Mouse (Mus musculus) neutrophil, adult 65 days (primary cell): ENCODE results near the gene Filip1l. TPM values are rescaled to one million over a fixed set of nuclear protein-coding genes. Genes with fewer than 3 reads are reported as not detected.

Source experiments
- total RNA-seq: library from RNA; stranded (reverse); gene quantifications from 2 replicates; pipeline ENCODE4 v1.2.4, GENCODE M21; 2023

Gene Filip1l
- 12.3 and 22.3 TPM in 2 replicates for total RNA-seq

GRCm38 (mm10) chr16:57352751-57353150 is at the start of gene Filip1l:
TSS of gene Filip1l (plus strand) at chr16:57353093.

GRCm38 (mm10) chr16:57606444-57607227 is 253.7 kb downstream of the Filip1l start, which contains the start of gene Cmss1:
TSS of gene Cmss1 (minus strand) at chr16:57606864.

Other genes starting within 250 kb of the Filip1l start
- gene Tomm70a, start 231.4 kb upstream of the Filip1l start, total RNA-seq = 10.7 and 11.2 TPM in 2 replicates
- gene Nit2, start 185.8 kb upstream of the Filip1l start, total RNA-seq = 7.6 and 10.3 TPM in 2 replicates
- gene Tbc1d23, start 121.6 kb upstream of the Filip1l start, total RNA-seq = 117 and 175 TPM in 2 replicates
- not detected in 2 replicates for gene Tmem30c, start 60.2 kb upstream of the Filip1l start, total RNA-seq